28 mouse cellular contexts compared by ENCODE assay signal in genomic region chr9:22672937-22673336, GRCm38 (mm10).
DNase-seq lines count a peak whose midpoint lies in the region; ATAC-seq and TF ChIP-seq lines count a peak whose summit lies in the region.
"Had no signal": no experiment of that assay in that cellular context is flagged by ENCODE, and none has a peak within 500 bp of the region (broad histone marks: within the 10 kb centered on the region; RNA-seq: fewer than 3 reads in every experiment).

No protein-coding gene starts in this region.

- no peak for TF ChIP-seq POLR2A in heart, adult 2 months (IDR thresholded peaks at IDR 0.05; ENCODE audit: insufficient read depth, low read depth, low read length)
- TF ChIP-seq POLR2A in MEL (IDR thresholded peaks at IDR 0.05; ENCODE audit: control insufficient read depth in 1 of 2, insufficient read depth in 1 of 2, low read depth in 1 of 2, low read length in 2 of 2, poor library complexity in 1 of 2), result no peak
- TF ChIP-seq POLR2A in brain, embryonic 14.5 days (IDR thresholded peaks at IDR 0.05; ENCODE audit: borderline replicate concordance, extremely low read depth, insufficient read depth, insufficient read length, poor library complexity, severe bottlenecking), result no peak

- ATAC-seq in megakaryocyte, adult 5-6 weeks (ENCODE audit: poor library complexity, severe bottlenecking), result peak; percentile 84
- no peak for ATAC-seq in forebrain, embryonic 11.5 days (replicated peaks; ENCODE audit: low FRiP score)
- ATAC-seq: forebrain, postnatal 0 days; intestine, postnatal 0 days; lung, postnatal 0 days had no signal

- H3K79me2 ChIP-seq in heart, adult 2 months (replicated peaks; ENCODE audit: control insufficient read depth, insufficient read depth, low read length), result no peaks in the 10 kb centered on the region
- H3K79me2 ChIP-seq in MEL (ENCODE audit: control insufficient read depth, insufficient read depth, low read length, poor library complexity), result no peaks in the 10 kb centered on the region

- TF ChIP-seq EP300 in heart, adult 2 months (IDR thresholded peaks at IDR 0.05; ENCODE audit: insufficient read depth, low read depth, low read length), result no peak
- TF ChIP-seq EP300 in MEL (IDR thresholded peaks at IDR 0.05; ENCODE audit: low read depth in 1 of 2, low read length in 2 of 2), result peak; percentile 80 to 88

- H3K9ac ChIP-seq in heart, adult 2 months (ENCODE audit: low read depth, low read length), result no peak overlapping the region
- no peak overlapping the region for H3K9ac ChIP-seq in MEL (ENCODE audit: control insufficient read depth, low read depth, low read length, poor library complexity, severe bottlenecking)
- H3K9ac ChIP-seq in forebrain, embryonic 11.5 days (ENCODE audit: low read length), result no peak overlapping the region
- H3K9ac ChIP-seq: forebrain, embryonic 12.5 days; forebrain, postnatal 0 days; heart, embryonic 15.5 days; hindbrain, embryonic 13.5 days; kidney, embryonic 15.5 days; limb, embryonic 15.5 days; liver, embryonic 13.5 days; midbrain, embryonic 12.5 days; neural tube, embryonic 13.5 days had no signal

- WGBS in heart, adult 2 months, result 76% methylated on average over 2 of the region's 2 CpGs
- WGBS in forebrain, embryonic 11.5 days, result 92% methylated on average over 2 of the region's 2 CpGs

- peaks cover 3% of the 10 kb centered on the region for H3K4me1 ChIP-seq in heart, adult 2 months (ENCODE audit: control insufficient read depth, insufficient read depth, low read length)
- peaks cover 10 to 11% of the 10 kb centered on the region in 2 experiments for H3K4me1 ChIP-seq in MEL (ENCODE audit: control insufficient read depth in 1 of 2, insufficient read depth in 2 of 2, low read length in 2 of 2)
- no peaks in the 10 kb centered on the region for H3K4me1 ChIP-seq in forebrain, embryonic 11.5 days (replicated peaks; ENCODE audit: control insufficient read depth, insufficient read depth, low read length)
- H3K4me1 ChIP-seq: forebrain, embryonic 12.5 days; heart, embryonic 10.5 days; heart, embryonic 15.5 days; kidney, embryonic 15.5 days; limb, embryonic 10.5 days; limb, embryonic 15.5 days; midbrain, embryonic 12.5 days had no signal

- TF ChIP-seq RAD21 in MEL (IDR thresholded peaks at IDR 0.05; ENCODE audit: low read depth, low read length), result no peak

- no peak overlapping the region for H3K4me3 ChIP-seq in heart, adult 2 months
- no peak overlapping the region for H3K4me3 ChIP-seq in MEL (ENCODE audit: control insufficient read depth in 1 of 2, insufficient read depth in 1 of 2, low read depth in 2 of 2, low read length in 2 of 2)
- H3K4me3 ChIP-seq in forebrain, embryonic 11.5 days (ENCODE audit: low read depth, low read length), result no peak overlapping the region
- H3K4me3 ChIP-seq: erythroblast, embryonic 14.5 days; forebrain, embryonic 12.5 days; heart, embryonic 10.5 days; heart, embryonic 15.5 days; hindbrain, embryonic 13.5 days; kidney, embryonic 15.5 days; limb, embryonic 10.5 days; limb, embryonic 15.5 days; liver, embryonic 13.5 days; midbrain, embryonic 12.5 days; neural tube, embryonic 13.5 days had no signal

- no peak overlapping the region for H3K4me2 ChIP-seq in forebrain, embryonic 11.5 days (ENCODE audit: low read depth, low read length, severe bottlenecking)
- H3K4me2 ChIP-seq: forebrain, embryonic 12.5 days; heart, embryonic 15.5 days; hindbrain, embryonic 13.5 days; kidney, embryonic 15.5 days; limb, embryonic 15.5 days; liver, embryonic 13.5 days; midbrain, embryonic 12.5 days; neural tube, embryonic 13.5 days had no signal

- no peak for TF ChIP-seq CTCF in heart, adult 2 months (IDR thresholded peaks at IDR 0.05)
- TF ChIP-seq CTCF in MEL (IDR thresholded peaks at IDR 0.05 in 2 of 3, conservative IDR thresholded peaks at IDR 0.05 in 1 of 3; ENCODE audit: control insufficient read depth in 1 of 3, insufficient read depth in 1 of 3, low read depth in 2 of 3, low read length in 3 of 3, poor library complexity in 1 of 3, severe bottlenecking in 1 of 3), result no peak
- no peak for TF ChIP-seq CTCF in brain, embryonic 14.5 days (IDR thresholded peaks at IDR 0.05; ENCODE audit: borderline replicate concordance, extremely low read depth, insufficient read depth, insufficient read length)

- peak overlapping the region; percentile 2; the same call in 1 of the 2 replicates for H3K27ac ChIP-seq in heart, adult 2 months
- H3K27ac ChIP-seq in MEL (ENCODE audit: control insufficient read depth, low read depth, low read length), result no peak overlapping the region
- no peak overlapping the region for H3K27ac ChIP-seq in forebrain, embryonic 11.5 days (ENCODE audit: low read depth, low read length)
- H3K27ac ChIP-seq: forebrain, embryonic 12.5 days; heart, embryonic 10.5 days; heart, embryonic 15.5 days; hindbrain, embryonic 13.5 days; kidney, embryonic 15.5 days; limb, embryonic 10.5 days; limb, embryonic 15.5 days; liver, embryonic 13.5 days; midbrain, embryonic 12.5 days; neural tube, embryonic 13.5 days had no signal

- no peaks in the 10 kb centered on the region for H3K9me3 ChIP-seq in MEL (replicated peaks; ENCODE audit: insufficient read depth, low read length)
- H3K9me3 ChIP-seq in forebrain, embryonic 11.5 days (ENCODE audit: control insufficient read depth, low read length), result no peaks in the 10 kb centered on the region
- H3K9me3 ChIP-seq: forebrain, embryonic 12.5 days; heart, embryonic 10.5 days; heart, embryonic 15.5 days; hindbrain, embryonic 13.5 days; kidney, embryonic 15.5 days; limb, embryonic 10.5 days; limb, embryonic 15.5 days; liver, embryonic 13.5 days; midbrain, embryonic 12.5 days; neural tube, embryonic 13.5 days had no signal

- intact Hi-C loops in heart, adult 2 months (cut with DNase I), result no loop called here

- no peaks in the 10 kb centered on the region for H3K27me3 ChIP-seq in heart, adult 2 months (ENCODE audit: control insufficient read depth, insufficient read depth, low read length)
- no peaks in the 10 kb centered on the region for H3K27me3 ChIP-seq in MEL (ENCODE audit: control insufficient read depth in 1 of 2, insufficient read depth in 2 of 2, low read length in 2 of 2)
- no peaks in the 10 kb centered on the region for H3K27me3 ChIP-seq in forebrain, embryonic 11.5 days (ENCODE audit: control insufficient read depth, insufficient read depth, low read length)
- H3K27me3 ChIP-seq: forebrain, embryonic 12.5 days; heart, embryonic 15.5 days; hindbrain, embryonic 13.5 days; kidney, embryonic 15.5 days; limb, embryonic 15.5 days; liver, embryonic 13.5 days; midbrain, embryonic 12.5 days; neural tube, embryonic 13.5 days had no signal

- no peaks in the 10 kb centered on the region for H3K36me3 ChIP-seq in heart, adult 2 months (ENCODE audit: control insufficient read depth, insufficient read depth, low read length)
- peaks cover 0 to 11% of the 10 kb centered on the region in 2 experiments; a peak in 2 of 4 replicates for H3K36me3 ChIP-seq in MEL (ENCODE audit: control insufficient read depth in 1 of 2, insufficient read depth in 2 of 2, low read length in 2 of 2)
- no peaks in the 10 kb centered on the region for H3K36me3 ChIP-seq in forebrain, embryonic 11.5 days (ENCODE audit: control insufficient read depth, insufficient read depth, low read length)
- H3K36me3 ChIP-seq: forebrain, embryonic 12.5 days; heart, embryonic 10.5 days; heart, embryonic 15.5 days; hindbrain, embryonic 13.5 days; kidney, embryonic 15.5 days; limb, embryonic 10.5 days; limb, embryonic 15.5 days; liver, embryonic 13.5 days; midbrain, embryonic 12.5 days; neural tube, embryonic 13.5 days had no signal

- no peak for DNase-seq in heart, adult 2 months
- no peak for DNase-seq in heart, adult 11 months
- DNase-seq in MEL (ENCODE audit: low read depth, low spot score), result peak; percentile 94
- peak; percentile 17 for DNase-seq in brain, embryonic 14.5 days (ENCODE audit: low read depth)
- DNase-seq in forebrain, embryonic 11.5 days (ENCODE audit: low spot score), result no peak
- no peak for DNase-seq in urinary bladder, postnatal 10 days (ENCODE audit: low spot score)
- no peak for DNase-seq in gastrocnemius, postnatal 4 days (ENCODE audit: low spot score in 2 of 2)
- DNase-seq: adrenal gland, adult 2 months; cerebellum, adult 11-12 months; cerebellum, adult 9-11 months; forebrain, postnatal 0 days; gastrocnemius, postnatal 14 days; liver, embryonic 13.5 days; lung, postnatal 4 days; right cerebral cortex, postnatal 14 days had no signal

TF ChIP-seq in MEL, 35 proteins besides CTCF, POLR2A, EP300 and RAD21 (continues in another document):
- peak; percentile 44; the same call in 1 of the 2 replicates for TF ChIP-seq ELF1 (IDR thresholded peaks at IDR 0.05; ENCODE audit: low read depth, low read length)
- TF ChIP-seq TAL1 (IDR thresholded peaks at IDR 0.05; ENCODE audit: low read length), result peak; percentile 19; the same call in 1 of the 2 replicates
- TF ChIP-seq ZNF384 (IDR thresholded peaks at IDR 0.05; ENCODE audit: low read depth, low read length), result no peak
- TF ChIP-seq POLR2AphosphoS5 (IDR thresholded peaks at IDR 0.05; ENCODE audit: borderline replicate concordance, low read depth, low read length), result no peak
- TF ChIP-seq CHD2 (IDR thresholded peaks at IDR 0.05; ENCODE audit: low read length), result no peak
- 0 out of 2 replicates have a peak, but pooled peaks have one; percentile 54 for TF ChIP-seq MEF2A (IDR thresholded peaks at IDR 0.05; ENCODE audit: extremely low read depth, insufficient replicate concordance, low read depth, low read length, poor library complexity, severe bottlenecking)
- TF ChIP-seq GATA1 (IDR thresholded peaks at IDR 0.05; ENCODE audit: low read depth, low read length), result peak; percentile 62; the same call in 1 of the 2 replicates
- TF ChIP-seq MXI1 (IDR thresholded peaks at IDR 0.05; ENCODE audit: low read depth, low read length), result peak; percentile 78
- peak; percentile 38; the same call in 1 of the 2 replicates for TF ChIP-seq BHLHE40 (IDR thresholded peaks at IDR 0.05; ENCODE audit: borderline replicate concordance, low read depth, low read length)
- no peak for TF ChIP-seq USF2 (IDR thresholded peaks at IDR 0.05; ENCODE audit: borderline replicate concordance in 1 of 2, insufficient read depth in 1 of 2, low read depth in 1 of 2, low read length in 2 of 2)
- no peak for TF ChIP-seq POLR2AphosphoS2 (IDR thresholded peaks at IDR 0.05; ENCODE audit: low read length)
- TF ChIP-seq USF1 (IDR thresholded peaks at IDR 0.05; ENCODE audit: low read depth, low read length), result no peak; the same call in 1 of the 2 replicates
- peak; percentile 55 for TF ChIP-seq SIN3A (IDR thresholded peaks at IDR 0.05; ENCODE audit: low read length)
- peak; percentile 50; the same call in 1 of the 2 replicates for TF ChIP-seq MAFK (IDR thresholded peaks at IDR 0.05; ENCODE audit: borderline replicate concordance, low read depth, low read length)
- TF ChIP-seq JUND (IDR thresholded peaks at IDR 0.05; ENCODE audit: low read depth, low read length), result no peak
- TF ChIP-seq NELFE (IDR thresholded peaks at IDR 0.05; ENCODE audit: low read depth, low read length), result no peak
- TF ChIP-seq GABPA (IDR thresholded peaks at IDR 0.05; ENCODE audit: low read depth, low read length), result no peak
- peak; percentile 37; the same call in 1 of the 2 replicates for TF ChIP-seq HCFC1 (IDR thresholded peaks at IDR 0.05; ENCODE audit: low read depth, low read length)

Comparison
In these comparisons a context has a peak if more than half of its experiments do, and no peak if none do; other contexts are left out.
1. DNase-seq: peak in MEL (single experiment) and brain, embryonic 14.5 days (single experiment); none in heart, adult 2 months (0 of 2), heart, adult 11 months (single experiment), forebrain, embryonic 11.5 days (single experiment), urinary bladder, postnatal 10 days (single experiment) and gastrocnemius, postnatal 4 days (0 of 2).